In the genomic region with DNA sequence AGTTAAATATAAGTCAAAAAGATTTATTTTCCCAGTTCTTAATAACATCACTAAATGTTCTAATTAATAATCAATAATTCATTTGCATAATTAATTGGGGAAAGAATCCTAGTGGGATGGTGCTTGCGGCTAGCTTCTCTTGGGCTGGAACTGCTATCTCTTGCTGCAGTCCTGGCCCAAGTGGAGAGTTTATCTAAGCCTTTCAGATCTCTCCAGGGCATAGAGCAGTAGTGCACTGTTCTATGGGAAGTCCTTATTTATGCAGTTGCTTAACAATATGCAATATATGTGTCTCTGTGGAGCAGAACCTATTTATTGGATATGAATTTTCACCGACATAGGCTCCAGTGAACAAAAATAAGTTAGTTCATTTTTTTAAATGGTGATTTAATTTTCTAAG, we compare ENCODE assay signal across 23 mouse cellular contexts.
"Had no signal": no experiment of that assay in that cellular context is flagged by ENCODE, and none has a peak within 500 bp of the region (broad histone marks: within the 10 kb centered on the region; RNA-seq: fewer than 3 reads in every experiment).

No protein-coding gene starts in this region.

- DNase-seq: forebrain, postnatal 0 days; gastrocnemius, postnatal 14 days; gastrocnemius, postnatal 36 days; heart, adult 11 months; heart, adult 2 months; heart, postnatal 14 days; heart, postnatal 36 days; kidney, adult 11 months; kidney, adult 2 months; kidney, adult 9 months; kidney, postnatal 10 days; kidney, postnatal 25 days; layer of hippocampus, adult 9-11 months; layer of hippocampus, postnatal 36 days had no signal

- H3K27me3 ChIP-seq: heart, embryonic 15.5 days; hindbrain, embryonic 13.5 days; hindbrain, embryonic 15.5 days; limb, embryonic 12.5 days had no signal

- H3K4me2 ChIP-seq: heart, embryonic 11.5 days; heart, embryonic 13.5 days; heart, embryonic 15.5 days; hindbrain, embryonic 13.5 days; hindbrain, embryonic 15.5 days; limb, embryonic 12.5 days had no signal

- H3K4me3 ChIP-seq: heart, adult 2 months; heart, embryonic 13.5 days; heart, embryonic 15.5 days; hindbrain, embryonic 13.5 days; hindbrain, embryonic 15.5 days; limb, embryonic 10.5 days; limb, embryonic 12.5 days had no signal

- H3K9ac ChIP-seq: forebrain, postnatal 0 days; heart, embryonic 13.5 days; heart, embryonic 15.5 days; hindbrain, embryonic 13.5 days; hindbrain, embryonic 15.5 days; limb, embryonic 12.5 days had no signal

- H3K9me3 ChIP-seq: heart, embryonic 13.5 days; heart, embryonic 15.5 days; hindbrain, embryonic 13.5 days; hindbrain, embryonic 15.5 days; limb, embryonic 10.5 days; limb, embryonic 12.5 days had no signal

- H3K4me1 ChIP-seq: heart, embryonic 13.5 days; heart, embryonic 15.5 days; limb, embryonic 10.5 days had no signal

- H3K27ac ChIP-seq: heart, adult 2 months; heart, embryonic 13.5 days; heart, embryonic 15.5 days; hindbrain, embryonic 13.5 days; hindbrain, embryonic 15.5 days; hindbrain, postnatal 0 days; limb, embryonic 10.5 days; limb, embryonic 12.5 days had no signal

- ATAC-seq: forebrain, postnatal 0 days; hindbrain, postnatal 0 days; intestine, embryonic 16.5 days had no signal

- H3K36me3 ChIP-seq: heart, embryonic 13.5 days; heart, embryonic 15.5 days; hindbrain, embryonic 13.5 days; hindbrain, embryonic 15.5 days; limb, embryonic 10.5 days; limb, embryonic 12.5 days had no signal
